Mouse (Mus musculus) gastrocnemius, postnatal 25 days (tissue): ENCODE measurements around the gene Synpo2. TPM values are rescaled to one million over a fixed set of nuclear protein-coding genes. Genes with fewer than 3 reads are reported as not detected.

Experiments used
- DNase-seq: peaks from one replicate; pipeline ENCODE4 v3.0.0; 2022
- total RNA-seq, 2 experiments: library from RNA; stranded (reverse); gene quantifications; 1 replicate in 1 of 2; 2 replicates in 1 of 2; pipeline ENCODE4 v1.2.3; 2021

Synpo2 gene
- total RNA-seq, 2 experiments from 2014 or later, result 225 to 248 TPM

DNA sequence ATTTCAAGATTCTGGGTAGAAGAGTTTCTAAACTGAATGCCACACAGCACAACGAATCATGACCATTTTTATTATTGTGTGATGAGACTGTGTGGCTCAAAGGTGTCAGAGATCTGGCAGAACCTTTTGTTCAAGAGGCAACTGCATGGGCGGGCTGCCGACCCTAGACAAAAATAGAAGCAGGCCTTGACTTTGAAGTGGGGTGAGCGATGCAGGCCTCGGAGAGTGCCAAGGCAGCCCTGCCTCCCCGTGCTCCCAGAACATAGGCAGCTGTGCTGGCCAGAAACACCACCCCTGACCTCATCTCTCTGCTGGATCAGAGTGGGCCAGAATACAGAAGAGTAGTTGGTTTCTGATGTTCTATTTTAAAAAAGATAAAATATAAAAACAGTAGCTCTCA is 143.5 kb downstream of the Synpo2 start:
- peak; percentile 91 for DNase-seq

- DNase-seq, result no peak
Observed at GRCm38 (mm10) chr3:123089297-123090020, 146.5 kb downstream of the Synpo2 start.

DNA sequence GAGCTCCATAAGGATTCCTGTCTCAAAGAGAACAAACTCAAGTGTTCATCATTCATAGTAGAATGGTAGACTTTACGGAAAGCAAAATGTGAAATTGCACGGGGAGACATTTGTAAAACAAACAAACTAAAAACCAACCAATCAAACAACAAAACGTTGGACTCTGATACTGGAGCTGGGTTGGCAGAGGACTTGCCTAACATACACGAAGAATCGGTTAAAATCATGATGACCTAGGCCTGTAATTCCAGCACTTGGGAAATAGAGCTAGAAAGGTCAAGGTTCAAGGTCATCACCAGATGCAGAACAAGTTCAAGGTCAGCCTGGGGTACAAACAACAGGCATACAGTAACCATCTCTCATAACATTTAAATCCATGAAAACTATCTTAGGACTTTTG is 147.7 kb downstream of the Synpo2 start:
- no peak for DNase-seq

- DNase-seq, result peak; percentile 46
Observed at GRCm38 (mm10) chr3:123085871-123086501, 150.0 kb downstream of the Synpo2 start.

DNA sequence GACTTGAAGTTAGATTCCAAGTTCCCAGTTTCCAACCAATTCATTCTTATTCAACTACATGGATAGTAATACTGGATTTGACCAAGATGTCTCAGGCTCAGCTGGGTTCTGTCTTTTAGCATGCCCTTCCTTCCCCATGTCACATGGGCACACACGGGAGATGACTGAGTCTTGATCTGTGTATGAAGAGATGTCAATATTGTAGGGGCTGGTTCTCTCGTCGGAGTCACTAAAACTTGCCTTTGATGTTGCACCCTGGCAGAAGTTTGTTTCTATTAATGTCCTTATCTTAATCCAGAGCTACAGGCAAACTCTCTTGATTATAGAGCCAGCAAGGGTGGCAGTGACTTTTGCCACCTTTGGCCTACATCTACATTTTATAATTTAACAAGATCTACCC is 154.3 kb downstream of the Synpo2 start:
- DNase-seq, result no peak

- no peak for DNase-seq
Observed at GRCm38 (mm10) chr3:123080943-123081342, 155.0 kb downstream of the Synpo2 start.

GRCm38 (mm10) chr3:123080017-123080725 is 155.8 kb downstream of the Synpo2 start:
- no peak for DNase-seq

DNA sequence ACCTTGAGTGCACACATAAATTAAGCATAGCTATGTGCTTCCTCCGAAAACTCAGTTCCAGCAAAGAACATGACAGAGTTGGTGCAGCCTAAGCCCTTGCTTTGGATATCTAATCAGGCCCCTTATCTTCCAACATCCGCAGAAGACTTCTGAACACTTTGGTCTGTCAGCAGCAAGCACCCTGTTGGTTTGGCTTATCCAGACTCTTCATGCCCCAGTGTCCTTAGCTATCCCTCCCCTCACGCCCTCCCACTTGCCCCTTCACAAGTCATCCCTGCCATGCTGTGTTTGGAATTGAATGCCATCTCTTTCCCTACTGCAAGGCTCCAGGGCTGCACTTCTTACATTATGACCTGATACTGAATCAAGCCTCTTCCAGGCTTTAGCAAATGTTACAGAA is 160.2 kb downstream of the Synpo2 start:
- no peak for DNase-seq

DNA sequence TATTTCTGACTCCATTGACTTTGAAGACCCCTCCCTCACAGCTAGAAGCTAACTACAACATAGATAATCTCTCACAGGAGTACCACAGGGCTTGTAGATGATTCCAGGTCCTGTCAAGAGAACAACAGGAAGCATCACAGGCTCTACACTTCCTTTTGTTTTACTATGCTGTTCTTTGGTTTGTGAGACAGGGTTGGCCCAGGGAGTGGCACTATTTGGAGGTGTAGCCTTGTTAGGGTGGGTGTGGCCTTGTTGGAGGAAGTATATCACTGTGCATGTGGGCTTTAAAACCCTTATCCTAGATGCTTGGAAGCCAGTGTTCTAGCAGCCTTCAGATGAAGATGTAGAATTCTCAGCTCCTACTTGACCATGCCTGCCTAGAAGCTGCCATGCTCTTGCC is 160.9 kb downstream of the Synpo2 start:
- DNase-seq, result no peak

- no peak for DNase-seq
Observed at GRCm38 (mm10) chr3:123073351-123073750, 162.6 kb downstream of the Synpo2 start.

- DNase-seq, result no peak
Observed at GRCm38 (mm10) chr3:123072472-123072871, 163.5 kb downstream of the Synpo2 start.

DNA sequence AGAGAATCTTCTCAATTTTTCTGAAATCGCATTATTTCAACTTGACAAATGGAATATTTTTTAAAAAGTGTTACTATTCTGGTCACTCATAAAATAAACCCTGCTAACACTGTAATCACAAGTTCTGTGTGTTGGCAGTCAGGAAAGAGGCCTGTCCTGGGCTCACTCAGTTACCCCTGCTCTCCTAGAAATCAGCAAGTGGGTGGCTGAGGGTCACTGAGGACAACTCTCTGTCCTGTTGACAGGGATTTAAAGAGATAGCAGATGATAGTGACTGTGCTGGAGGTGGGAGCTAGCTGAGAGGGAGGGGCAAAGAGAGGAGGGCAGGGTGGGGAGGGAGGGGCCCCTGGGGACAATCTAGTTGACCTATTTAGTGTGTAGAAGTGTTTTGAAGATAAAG is 165.0 kb downstream of the Synpo2 start:
- DNase-seq, result no peak

DNA sequence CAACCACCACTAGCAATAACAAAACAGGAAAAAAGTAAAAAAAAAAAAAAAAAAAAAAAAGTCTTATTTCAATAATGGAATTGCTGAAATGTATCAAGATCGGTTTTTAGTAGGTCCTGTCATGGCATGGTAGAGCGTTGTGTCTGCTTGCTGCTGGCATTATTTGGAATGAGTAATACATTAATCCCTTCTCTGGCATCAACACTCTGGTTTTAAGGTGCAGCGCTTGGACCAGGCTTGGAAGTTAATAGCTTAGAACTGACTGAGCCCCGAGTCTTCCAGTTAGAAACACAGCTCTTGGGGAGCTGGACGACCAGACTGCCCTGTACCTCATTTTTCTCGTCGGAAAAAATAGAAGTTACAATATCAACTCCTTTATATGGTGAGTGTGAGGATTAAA is 169.1 kb downstream of the Synpo2 start:
- DNase-seq, result no peak

- DNase-seq, result no peak
Observed at GRCm38 (mm10) chr3:123065466-123065865, 170.5 kb downstream of the Synpo2 start.

DNA sequence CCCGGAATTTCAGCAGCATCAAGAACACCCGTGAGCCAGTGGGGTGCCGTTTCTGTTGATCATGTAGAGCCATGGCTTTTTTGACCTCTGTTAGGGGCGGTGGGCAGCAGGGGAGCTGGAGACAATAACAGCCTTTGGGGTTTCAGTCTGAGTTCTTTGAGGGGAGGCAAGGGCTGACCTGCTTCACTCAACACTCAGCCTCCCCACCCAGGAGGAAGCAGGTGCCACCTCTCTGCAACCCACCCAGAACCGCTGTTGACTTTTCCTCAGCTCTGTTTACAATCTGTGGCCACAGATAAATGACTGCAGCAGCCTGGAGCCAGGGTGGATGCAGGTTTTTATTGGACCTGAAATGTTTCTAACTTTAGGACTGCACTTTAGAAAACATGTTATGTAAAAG is 171.8 kb downstream of the Synpo2 start:
- no peak for DNase-seq

DNA sequence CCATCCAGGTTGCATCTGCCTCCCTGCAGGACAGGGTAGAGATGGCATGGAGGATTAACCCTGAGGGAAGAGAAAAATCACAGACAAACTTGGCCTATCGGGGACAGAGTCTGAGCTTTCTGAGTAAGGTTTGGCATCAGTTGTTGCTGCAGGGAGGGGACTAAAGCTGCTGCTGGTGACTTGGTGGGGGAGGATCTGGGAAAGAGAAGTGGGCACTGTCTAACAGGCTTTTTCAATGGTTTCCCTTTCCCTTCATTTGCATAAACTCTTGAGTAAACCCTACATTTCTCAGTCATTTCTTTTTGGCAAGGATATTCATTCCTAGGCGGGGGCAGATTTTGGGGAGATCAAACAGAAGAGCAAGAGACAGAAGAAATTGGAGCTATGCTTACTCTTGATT is 174.0 kb downstream of the Synpo2 start:
- DNase-seq, result no peak

- no peak for DNase-seq
Observed at GRCm38 (mm10) chr3:123058832-123059231, 177.1 kb downstream of the Synpo2 start.

DNA sequence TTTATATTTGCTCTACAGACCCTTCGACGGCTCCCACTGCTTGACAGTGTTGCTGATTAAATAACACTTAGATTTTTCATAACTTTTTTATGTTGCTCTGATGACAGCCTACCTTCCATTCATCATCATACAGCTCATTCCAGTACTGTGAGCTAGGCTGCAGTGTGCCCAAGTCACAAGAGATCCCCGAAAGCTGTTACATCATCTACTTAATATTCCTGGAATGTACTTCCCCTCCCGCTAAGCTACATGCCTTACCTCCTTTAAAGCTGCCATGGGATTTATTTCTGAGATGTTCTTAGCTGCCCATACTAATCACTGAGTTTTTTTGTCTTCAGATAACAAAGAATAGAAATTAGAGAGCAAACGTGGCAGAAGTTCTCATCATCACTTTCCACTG is 181.8 kb downstream of the Synpo2 start:
- no peak for DNase-seq

DNA sequence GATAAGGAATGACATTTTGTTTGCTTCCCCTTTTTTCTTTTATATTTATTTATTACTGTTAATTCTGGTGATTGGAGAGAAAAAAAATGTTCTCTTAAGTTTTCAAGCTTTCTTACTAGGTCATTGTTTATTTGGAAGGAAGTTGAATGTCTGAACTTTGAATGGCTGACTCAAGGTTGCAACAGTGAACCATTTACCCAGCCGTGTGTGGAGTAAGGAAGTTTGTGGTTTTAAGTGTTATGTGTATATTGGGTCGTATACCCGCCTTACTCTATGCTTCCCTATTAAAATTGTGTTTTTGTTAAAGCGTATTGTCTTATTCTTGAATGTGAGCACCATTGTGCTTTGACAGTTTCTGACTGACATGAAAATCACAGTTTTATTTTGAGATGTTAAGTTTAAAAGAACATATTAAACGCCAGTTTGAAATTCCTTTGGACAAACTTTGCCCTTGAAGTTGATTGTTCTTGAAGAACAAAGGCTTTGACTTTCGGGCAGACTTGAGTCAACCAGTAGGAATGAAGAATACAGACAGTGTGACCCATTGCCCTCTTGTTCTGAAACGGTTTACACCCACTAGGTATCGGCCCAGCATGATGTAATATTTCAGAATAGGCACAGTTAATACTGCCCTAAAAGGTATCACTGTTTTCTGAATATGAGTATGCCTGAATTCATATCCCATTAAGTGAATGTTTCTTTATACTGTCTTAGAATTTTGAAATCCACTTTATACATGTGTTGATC is 182.6 kb downstream of the Synpo2 start:
- no peak for DNase-seq

- DNase-seq, result no peak
Observed at GRCm38 (mm10) chr3:123042308-123042707, 193.6 kb downstream of the Synpo2 start.

DNA sequence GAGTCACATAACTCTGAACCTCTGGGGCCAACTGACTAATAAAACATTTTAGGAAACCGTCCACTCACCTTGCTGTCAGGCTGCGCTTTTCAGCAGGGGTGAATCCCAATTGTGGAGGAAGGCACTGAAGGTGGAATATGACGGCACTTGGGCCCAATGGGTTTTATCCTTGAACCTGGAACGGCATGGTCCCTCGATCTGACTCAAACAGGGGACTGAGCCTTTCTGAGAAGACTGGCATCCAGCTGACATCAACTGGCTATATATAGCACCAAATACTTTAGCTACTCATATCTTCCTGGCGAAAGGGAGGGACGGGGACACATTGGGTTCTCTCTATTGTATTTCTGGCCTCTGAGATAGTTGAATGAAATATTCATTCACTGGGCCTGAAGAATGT is 201.2 kb downstream of the Synpo2 start, which contains the start of gene Myoz2:
Myoz2 (minus strand) TSS at position 264 of the 400 bp plus-strand sequence.
- DNase-seq, result no peak

GRCm38 (mm10) chr3:123033804-123034203 is 202.1 kb downstream of the Synpo2 start:
- DNase-seq, result no peak
